Mouse (Mus musculus): ENCODE results near the gene Rbfox3. TPM values are rescaled to one million over a fixed set of nuclear protein-coding genes. Genes with fewer than 3 reads are reported as not detected.

The Rbfox3 gene
- total RNA-seq, 2 experiments from 2014 or later: 350 to 371 TPM

GRCm38 (mm10) chr11:118546269-118546668 lies 365.1 kb downstream of the Rbfox3 start:
- intact Hi-C loops (cut with DNase I): no loop called here
- DNase-seq (ENCODE audit: low spot score in 2 of 2): no peak

DNA sequence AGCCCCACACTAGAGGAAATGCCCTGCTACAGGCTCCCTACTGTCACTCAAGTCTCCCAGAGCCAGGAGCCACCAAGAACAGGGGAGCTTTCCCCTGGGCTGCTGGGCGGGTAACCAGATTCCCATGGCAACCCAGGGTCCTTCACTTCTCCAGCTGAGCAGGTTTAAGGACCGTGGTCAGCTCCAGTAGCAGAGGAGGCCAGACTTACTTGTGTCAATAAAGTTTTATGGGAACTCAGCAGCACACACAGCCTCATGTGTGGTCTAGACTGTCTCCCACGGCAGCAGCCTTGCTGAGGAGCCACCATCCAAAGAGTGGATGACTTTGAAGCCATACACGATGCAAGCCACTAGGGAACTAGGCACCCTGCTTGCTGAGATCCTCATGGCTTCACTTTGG lies 365.7 kb downstream of the Rbfox3 start:
- intact Hi-C loops (cut with DNase I): no loop called here
- no peak for DNase-seq (ENCODE audit: low spot score in 2 of 2)

DNA sequence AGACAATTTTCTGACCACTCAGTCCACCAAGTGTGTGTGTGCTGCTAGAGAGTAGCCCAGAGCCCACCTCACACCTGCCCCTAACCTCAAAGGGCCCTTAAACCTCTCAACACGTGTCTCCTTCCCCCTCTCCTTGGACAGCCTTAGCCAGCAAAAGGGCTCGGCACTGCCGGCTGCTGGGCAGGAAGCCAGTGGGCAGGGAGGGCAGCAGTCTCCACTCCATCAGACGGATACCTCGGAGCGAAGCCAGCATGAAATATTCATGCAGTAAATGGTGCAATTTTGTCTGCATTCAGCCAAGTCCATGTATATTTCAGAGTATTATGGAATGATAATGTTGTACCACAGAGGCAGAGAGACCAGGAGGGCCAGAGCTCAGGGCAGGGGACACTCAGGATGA lies 366.8 kb downstream of the Rbfox3 start:
- intact Hi-C loops (cut with DNase I): no loop called here
- no peak for DNase-seq (ENCODE audit: low spot score in 2 of 2)

GRCm38 (mm10) chr11:118542906-118543305 lies 368.5 kb downstream of the Rbfox3 start:
- DNase-seq (ENCODE audit: low spot score in 2 of 2): no peak
- intact Hi-C loops (cut with DNase I): no loop called here

GRCm38 (mm10) chr11:118540411-118541026 lies 370.9 kb downstream of the Rbfox3 start:
- intact Hi-C loops (cut with DNase I): no loop called here
- no peak for DNase-seq (ENCODE audit: low spot score in 2 of 2)

- DNase-seq (ENCODE audit: low spot score in 2 of 2): no peak
- intact Hi-C loops (cut with DNase I): no loop called here
Observed at GRCm38 (mm10) chr11:118538008-118538407, 373.4 kb downstream of the Rbfox3 start.

DNA sequence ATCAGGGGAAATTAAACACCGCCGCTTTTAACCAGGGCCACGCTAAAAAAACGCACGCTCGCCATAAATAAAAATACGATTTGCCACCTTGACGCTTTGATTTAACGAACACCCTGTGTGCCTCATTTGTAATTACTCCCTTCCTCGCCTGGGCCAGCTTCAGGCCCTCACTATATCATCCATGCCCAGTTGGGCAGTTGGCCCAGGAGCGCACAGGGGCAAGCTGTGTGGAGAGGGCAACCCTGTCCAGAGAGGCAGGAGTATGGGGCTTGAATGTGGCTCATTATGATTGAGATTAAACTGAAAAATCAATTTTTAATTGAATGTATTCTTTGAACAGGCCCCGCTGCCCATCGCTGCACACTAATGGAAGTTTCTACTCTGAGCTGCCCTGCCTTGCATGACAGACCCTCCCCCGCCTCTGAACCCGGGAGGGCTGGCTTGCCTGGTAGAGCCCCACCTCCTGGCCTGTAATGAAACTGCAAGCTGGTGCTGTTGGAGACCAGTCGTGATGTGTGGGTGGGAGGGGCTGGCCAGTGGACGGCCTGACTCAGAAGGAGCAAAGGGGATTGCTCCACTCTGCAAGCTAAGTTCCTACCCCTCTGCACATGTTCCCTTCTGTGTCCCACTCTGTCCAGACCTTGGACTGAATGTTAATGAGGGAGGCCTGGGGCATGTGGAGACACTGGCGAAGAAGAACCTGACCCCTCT lies 376.9 kb downstream of the Rbfox3 start:
- DNase-seq (ENCODE audit: low spot score in 2 of 2): no peak
- intact Hi-C loops (cut with DNase I): no loop called here

DNA sequence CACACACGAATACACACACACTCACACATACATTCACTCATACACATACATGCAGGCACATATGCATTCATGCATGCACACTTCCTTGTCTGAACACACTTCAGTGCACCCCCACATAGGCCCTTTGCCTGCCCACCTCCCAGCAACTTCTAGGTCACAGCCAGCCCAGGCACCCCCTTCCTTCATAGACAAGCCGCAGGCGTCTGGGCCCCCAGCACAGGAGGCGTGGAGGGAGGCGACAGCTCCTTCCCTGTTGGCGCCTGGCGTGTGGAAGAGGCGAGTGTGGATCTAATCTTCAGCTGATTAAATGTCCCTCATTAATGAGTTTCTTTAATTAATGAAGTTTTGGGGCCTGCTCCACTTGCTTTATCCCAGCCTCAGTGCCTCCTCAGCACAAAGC lies 381.1 kb downstream of the Rbfox3 start:
- intact Hi-C loops (cut with DNase I): no loop called here
- DNase-seq (ENCODE audit: low spot score in 2 of 2): no peak

GRCm38 (mm10) chr11:118528761-118529160 lies 382.6 kb downstream of the Rbfox3 start:
- no peak for DNase-seq (ENCODE audit: low spot score in 2 of 2)

GRCm38 (mm10) chr11:118525059-118525458 lies 386.3 kb downstream of the Rbfox3 start:
- no peak for DNase-seq (ENCODE audit: low spot score in 2 of 2)
- intact Hi-C loops (cut with DNase I): no loop called here

More at GRCm38 (mm10) chr11:118528761-118529160, 382.6 kb downstream of the Rbfox3 start:
- intact Hi-C loops (cut with DNase I): no loop called here

- peak in 1 of 2 experiments; percentile 31 for DNase-seq (ENCODE audit: low spot score in 2 of 2)
Observed at GRCm38 (mm10) chr11:118523496-118524145, 387.8 kb downstream of the Rbfox3 start.

GRCm38 (mm10) chr11:118520932-118521331 lies 390.5 kb downstream of the Rbfox3 start:
- intact Hi-C loops (cut with DNase I): no loop called here
- DNase-seq (ENCODE audit: low spot score in 2 of 2): no peak

More at GRCm38 (mm10) chr11:118523496-118524145, 387.8 kb downstream of the Rbfox3 start:
- intact Hi-C loops (cut with DNase I): no loop called here

GRCm38 (mm10) chr11:118520251-118520650 lies 391.1 kb downstream of the Rbfox3 start:
- no peak for DNase-seq (ENCODE audit: low spot score in 2 of 2)
- intact Hi-C loops (cut with DNase I): no loop called here

DNA sequence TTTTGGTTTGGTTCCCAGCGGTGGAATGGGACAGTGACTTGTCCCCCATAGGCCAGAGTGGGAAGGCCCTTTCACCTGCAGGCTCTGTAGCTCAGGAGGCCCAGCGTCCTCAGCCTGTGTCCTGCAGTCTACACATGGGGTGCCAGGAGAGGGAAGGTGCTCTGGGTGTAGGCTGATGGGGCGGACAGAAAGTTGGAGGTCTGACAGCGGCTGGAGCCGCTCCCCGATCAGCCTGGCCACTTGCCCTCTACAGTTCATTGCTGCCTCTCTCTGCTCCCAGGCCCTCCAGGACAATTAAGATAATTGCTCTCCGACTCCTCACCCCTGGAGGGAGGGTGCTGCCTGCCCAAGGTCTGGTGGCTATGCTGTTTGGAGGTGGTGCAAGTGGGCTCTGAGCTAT lies 392.7 kb downstream of the Rbfox3 start:
- no peak for DNase-seq (ENCODE audit: low spot score in 2 of 2)
- intact Hi-C loops (cut with DNase I): no loop called here

- intact Hi-C loops (cut with DNase I): no loop called here
Observed at GRCm38 (mm10) chr11:118517924-118518323, 393.5 kb downstream of the Rbfox3 start.

GRCm38 (mm10) chr11:118512257-118512910 lies 399.0 kb downstream of the Rbfox3 start:
- no peak for DNase-seq (ENCODE audit: low spot score in 2 of 2)
- intact Hi-C loops (cut with DNase I): no loop called here

More at GRCm38 (mm10) chr11:118517924-118518323, 393.5 kb downstream of the Rbfox3 start:
- DNase-seq (ENCODE audit: low spot score in 2 of 2): no peak

DNA sequence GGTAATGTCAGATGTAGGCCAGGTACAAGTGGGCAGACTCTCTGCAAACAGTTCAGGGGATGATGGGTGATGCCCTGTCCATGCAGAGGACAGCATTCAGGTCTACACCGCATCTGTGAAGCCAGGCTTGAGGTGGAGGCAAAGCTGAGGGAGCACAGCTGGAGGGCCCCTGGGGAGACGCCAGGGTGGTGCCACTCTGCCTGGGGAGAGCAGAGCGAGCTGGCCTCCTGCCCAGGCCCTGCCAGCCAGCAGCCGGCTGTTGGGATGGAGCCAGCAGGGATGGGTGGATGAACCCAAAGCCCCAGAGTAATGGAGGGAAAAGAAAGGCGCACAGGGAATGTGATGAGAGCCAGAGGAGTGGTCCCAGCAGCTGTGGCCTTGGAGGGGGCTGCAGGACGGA lies 399.5 kb downstream of the Rbfox3 start:
- intact Hi-C loops (cut with DNase I): no loop called here
- DNase-seq (ENCODE audit: low spot score in 2 of 2): peak; percentile 36 to 55

GRCm38 (mm10) chr11:118508341-118508740 lies 403.1 kb downstream of the Rbfox3 start:
- intact Hi-C loops (cut with DNase I): loop anchor here (5.0 kb wide), 1 partner anchor 234 kb away; no protein-coding TSS in a partner anchor
- no peak for DNase-seq (ENCODE audit: low spot score in 2 of 2)

GRCm38 (mm10) chr11:118507904-118508303 lies 403.5 kb downstream of the Rbfox3 start:
- intact Hi-C loops (cut with DNase I): loop anchor here (5.0 kb wide), 1 partner anchor 234 kb away; no protein-coding TSS in a partner anchor
- DNase-seq (ENCODE audit: low spot score in 2 of 2): peak; percentile 72 to 78

DNA sequence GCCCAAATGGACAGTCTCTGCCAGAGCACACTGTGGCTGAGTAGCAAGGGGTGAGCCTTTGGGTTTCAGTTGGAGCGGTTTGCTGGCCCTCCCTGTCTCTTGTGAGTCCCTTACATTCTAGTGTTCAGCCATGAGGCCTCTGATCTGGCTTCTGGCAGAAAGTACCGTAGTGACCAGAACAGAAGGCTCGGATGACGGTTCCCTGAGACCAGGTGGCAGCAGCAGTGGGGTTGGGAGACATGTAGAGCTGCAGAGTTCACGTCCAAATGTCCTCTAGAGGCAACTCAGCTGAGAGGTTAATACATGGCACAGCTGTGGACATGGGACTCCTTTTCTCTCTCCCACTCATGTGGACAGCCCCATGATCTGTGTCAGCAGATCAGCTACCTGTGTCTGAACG lies 404.3 kb downstream of the Rbfox3 start:
- DNase-seq (ENCODE audit: low spot score in 2 of 2): no peak
- intact Hi-C loops (cut with DNase I): loop anchor here (5.0 kb wide), 1 partner anchor 235 kb away; no protein-coding TSS in a partner anchor
